Mouse (Mus musculus): ENCODE data around the gene Rab21. TPM values are rescaled to one million over a fixed set of nuclear protein-coding genes. Genes with fewer than 3 reads are reported as not detected.
A peak's percentile ranks its signal among the peaks of the same experiment; 100 is the strongest.

Gene Rab21
- 6.7 and 7.0 TPM in 2 replicates for polyA plus RNA-seq (2015; fragmentation: Nextera tagmentation; extraction: Ambion mirVana)

DNA sequence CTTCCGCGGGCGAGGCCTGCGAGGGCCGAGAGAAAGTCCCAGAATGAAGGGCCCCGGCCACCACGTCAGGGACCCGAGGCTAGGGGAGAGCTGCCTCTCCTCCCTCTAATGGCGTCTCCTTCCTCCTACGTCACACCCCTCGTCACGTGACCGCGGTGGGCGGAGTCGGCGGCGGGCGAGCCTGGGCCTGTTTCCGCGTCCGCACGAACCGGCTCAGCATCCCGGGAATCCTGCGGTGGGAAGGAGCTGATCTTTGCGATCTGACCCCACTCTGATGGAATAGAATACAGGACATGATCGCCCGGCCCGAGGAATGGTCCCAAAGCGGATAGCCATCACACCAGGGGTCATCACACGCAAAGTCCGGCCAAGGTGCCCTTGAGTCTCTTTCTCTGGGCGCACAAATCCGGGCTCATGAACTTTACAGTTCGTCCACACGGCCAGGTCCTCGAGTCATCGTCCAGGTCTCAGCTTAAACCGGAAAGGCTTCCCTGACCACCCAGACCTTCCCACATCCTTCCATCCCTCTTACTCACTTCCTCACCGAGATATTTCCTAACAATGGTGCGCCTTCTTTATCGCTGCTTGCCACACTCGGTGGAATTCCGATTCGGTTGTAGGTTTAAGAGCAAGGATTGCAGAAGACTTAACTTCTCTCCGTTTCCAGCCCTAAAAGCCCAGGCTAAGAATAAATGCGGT, at the start of gene Rab21:
Gene Rab21, minus strand, starts transcription at position 122 of the 699 bp plus-strand sequence.
- H3K9ac ChIP-seq (replicated peaks), result peak within 1 kb of the TSS; percentile 94
- H3K36me3 ChIP-seq, result no peaks in the 10 kb centered on the region
- H3K4me3 ChIP-seq (replicated peaks), result peak within 1 kb of the TSS; percentile 96
- peak within 1 kb of the TSS; percentile 82 for H3K4me2 ChIP-seq (replicated peaks)
- H3K9me3 ChIP-seq, result no peaks in the 10 kb centered on the region
- peak within 1 kb of the TSS; percentile 94 for H3K27ac ChIP-seq
- under 1% methylated on average over 48 of the region's 48 CpGs for WGBS
- peak; percentile 91 for ATAC-seq
- H3K27me3 ChIP-seq, result no peaks in the 10 kb centered on the region
- peaks cover 41% of the 10 kb centered on the region for H3K4me1 ChIP-seq (replicated peaks)

DNA sequence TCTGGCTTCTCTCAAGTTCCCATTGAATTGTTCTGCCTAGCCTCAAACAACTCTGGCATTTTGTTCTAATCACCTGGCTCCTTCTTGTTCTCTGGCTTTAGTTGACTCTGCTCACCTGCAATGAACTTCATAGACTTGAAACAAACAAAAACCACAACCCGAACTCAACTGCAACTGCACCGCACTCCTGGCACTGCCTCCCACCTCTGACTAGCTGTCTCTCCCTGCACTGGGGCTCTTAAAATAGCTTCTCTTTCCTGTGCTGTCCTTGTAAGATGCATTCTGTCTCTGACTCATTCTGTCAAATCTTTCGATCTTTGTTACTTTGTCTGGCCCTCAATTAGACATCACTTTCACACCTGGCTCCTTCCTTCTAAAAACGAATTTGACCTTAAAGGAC, 47.8 kb upstream of the Rab21 start:
- 92% methylated on average over 4 of the region's 4 CpGs for WGBS
- Histone ChIP-seq H3K27me3 (no peaks in the 10 kb centered on the region), H3K36me3 (0 out of 2 replicates have a peak, but pooled peaks cover 5% of the 10 kb centered on the region), H3K4me1 (replicated peaks) (peaks cover 26% of the 10 kb centered on the region), H3K9ac (replicated peaks) (peak overlapping the region; percentile 70; the same call in 1 of the 2 replicates), H3K27ac (no peak overlapping the region; the same call in 1 of the 2 replicates), H3K4me2 (replicated peaks) (peak overlapping the region; percentile 63), H3K4me3 (replicated peaks) (peak overlapping the region; percentile 65), H3K9me3 (no peaks in the 10 kb centered on the region)
- ATAC-seq, result no peak

DNA sequence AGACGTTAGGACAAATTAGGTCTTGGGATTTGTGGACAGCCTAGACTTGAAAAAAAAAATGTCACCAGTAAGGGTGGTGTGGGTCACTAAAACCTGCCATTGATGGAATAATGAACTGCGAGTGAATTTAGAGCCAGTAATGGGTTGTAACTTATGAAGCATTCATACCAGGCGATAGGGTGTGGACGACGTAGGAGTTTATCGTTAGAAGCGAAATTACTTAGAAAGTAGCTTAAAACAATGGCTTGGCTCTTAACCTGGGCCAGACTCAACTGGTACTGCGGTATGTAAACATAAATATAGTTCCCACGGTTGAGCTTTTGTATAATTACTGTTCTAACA, 47.2 kb upstream of the Rab21 start:
- peaks cover 26% of the 10 kb centered on the region for H3K4me1 ChIP-seq (replicated peaks)
- H3K27ac ChIP-seq, result peak overlapping the region; percentile 94
- peak overlapping the region; percentile 70 for H3K9ac ChIP-seq (replicated peaks)
- H3K27me3 ChIP-seq, result no peaks in the 10 kb centered on the region
- 9% methylated on average over 9 of the region's 9 CpGs for WGBS
- no peak; the same call in 1 of the 2 replicates for ATAC-seq
- 0 out of 2 replicates have a peak, but pooled peaks cover 10% of the 10 kb centered on the region for H3K36me3 ChIP-seq
- H3K4me3 ChIP-seq (replicated peaks), result peak overlapping the region; percentile 65
- H3K4me2 ChIP-seq (replicated peaks), result peak overlapping the region; percentile 63
- H3K9me3 ChIP-seq, result no peaks in the 10 kb centered on the region

DNA sequence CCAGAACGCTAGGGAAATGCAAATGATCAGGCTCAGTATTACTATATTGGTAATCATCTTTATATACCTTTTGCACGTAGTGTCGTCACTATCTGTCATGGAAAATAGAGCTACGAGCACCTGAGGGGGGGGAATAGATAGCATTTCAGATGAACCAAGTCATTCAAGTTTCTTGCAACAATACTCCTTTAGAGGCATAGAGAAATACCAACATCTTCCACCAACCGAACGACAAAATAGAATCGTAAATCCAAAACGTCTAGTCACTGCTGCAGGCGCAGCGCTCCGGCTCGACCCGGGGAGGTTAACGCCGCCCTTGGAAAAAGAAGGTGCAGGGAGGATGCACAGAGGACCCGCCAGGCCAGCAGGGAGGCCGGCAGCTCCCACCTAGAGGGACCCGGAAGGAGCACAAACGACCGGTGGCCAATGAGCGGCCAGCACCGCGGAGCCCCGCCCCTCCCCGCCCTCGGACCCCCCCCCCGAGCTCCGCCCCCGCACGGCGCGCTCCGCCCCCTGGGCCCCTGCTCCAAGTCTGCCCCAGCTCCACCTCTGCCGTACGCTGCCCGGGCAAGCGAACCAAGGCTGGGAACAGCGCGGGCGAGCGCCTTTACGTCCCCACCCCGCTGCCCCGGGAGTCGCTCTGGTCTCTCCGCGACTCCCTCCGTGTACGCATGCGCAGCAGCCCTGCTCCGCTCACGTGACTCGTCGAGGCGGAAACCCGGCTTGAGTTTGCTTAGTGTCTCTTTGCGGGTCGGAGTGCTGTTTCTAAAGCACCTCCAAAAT, 46.6 kb upstream of the Rab21 start, which contains the start of gene Tmem19:
Gene Tmem19, minus strand, starts transcription at position 662 of the 783 bp plus-strand sequence.
- under 1% methylated on average over 48 of the region's 58 CpGs for whole genome bisulfite sequencing
- no peaks in the 10 kb centered on the region for H3K27me3 ChIP-seq

DNA sequence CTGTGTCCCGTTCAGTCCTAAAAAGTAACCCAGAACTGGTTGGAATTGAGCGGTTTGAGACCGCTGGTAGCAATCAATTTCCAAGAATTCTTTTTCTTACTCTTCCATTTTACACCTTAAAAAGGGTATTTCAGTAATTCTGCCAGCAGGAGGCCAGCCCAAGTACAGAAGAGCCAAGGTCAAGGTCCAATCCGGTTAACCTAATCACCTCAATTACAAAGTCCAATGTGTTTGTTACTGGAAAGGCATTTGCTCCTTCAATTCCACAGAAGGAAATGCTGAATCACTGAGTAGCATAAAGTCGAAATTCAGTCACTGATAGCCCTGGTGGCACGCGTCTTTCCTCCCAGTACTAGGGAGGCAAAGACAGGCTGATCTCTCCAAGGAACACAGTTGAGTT, 43.7 kb upstream of the Rab21 start:
- H3K27me3 ChIP-seq, result no peaks in the 10 kb centered on the region
- WGBS, result 93% methylated on average over 7 of the region's 7 CpGs
- H3K4me2 ChIP-seq (replicated peaks), result no peak overlapping the region

More for the DNA sequence above, 46.6 kb upstream of the Rab21 start, which contains the start of gene Tmem19:
- Histone ChIP-seq H3K36me3 (peaks cover 15% of the 10 kb centered on the region), H3K27ac (peak within 1 kb of the TSS; percentile 94), H3K9ac (replicated peaks) (peak within 1 kb of the TSS; percentile 70), H3K4me1 (replicated peaks) (peaks cover 26% of the 10 kb centered on the region), H3K9me3 (no peaks in the 10 kb centered on the region), H3K4me3 (replicated peaks) (peak within 1 kb of the TSS; percentile 65), H3K4me2 (replicated peaks) (peak within 1 kb of the TSS; percentile 64)
- ATAC-seq, result peak; percentile 100

DNA sequence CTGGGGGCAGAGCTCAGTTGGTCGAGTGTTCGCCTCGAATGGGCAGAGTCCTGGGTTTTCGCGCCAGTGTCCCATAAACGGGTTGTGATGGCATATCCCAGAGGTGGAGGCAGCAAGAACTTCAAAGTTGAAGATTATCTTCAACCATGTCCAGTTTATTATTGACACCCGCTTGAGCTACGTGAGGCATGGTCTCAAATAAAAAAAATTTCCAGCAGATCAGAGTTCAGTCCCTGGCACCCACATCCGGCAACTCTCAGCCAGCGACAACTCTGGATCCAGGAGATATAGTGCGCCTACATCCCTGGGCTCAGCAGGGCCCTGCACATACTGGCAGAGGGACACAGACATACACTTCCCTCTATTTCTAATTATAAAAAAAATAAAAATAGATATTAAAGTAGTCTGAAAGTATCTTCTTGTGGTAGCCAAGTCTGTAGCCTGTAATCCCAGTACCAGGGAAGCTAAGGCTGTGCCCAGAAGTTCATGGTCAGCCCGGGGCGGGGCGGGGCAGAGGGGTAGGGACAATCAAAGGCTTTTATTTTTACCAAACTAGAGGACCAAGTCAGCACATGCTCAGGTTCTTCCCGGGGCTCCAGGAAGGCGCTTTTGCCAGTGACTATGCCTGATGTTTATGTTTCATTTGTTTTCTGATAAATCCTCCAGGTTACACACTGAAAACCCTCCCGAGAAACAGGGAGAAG, 43.0 kb upstream of the Rab21 start:
- Histone ChIP-seq H3K4me1 (replicated peaks) (peaks cover 28% of the 10 kb centered on the region), H3K9ac (replicated peaks) (no peak overlapping the region), H3K9me3 (no peaks in the 10 kb centered on the region), H3K27ac (no peak overlapping the region), H3K4me3 (replicated peaks) (no peak overlapping the region), H3K4me2 (replicated peaks) (no peak overlapping the region), H3K27me3 (no peaks in the 10 kb centered on the region), H3K36me3 (peaks cover 34% of the 10 kb centered on the region)
- 94% methylated on average over 17 of the region's 17 CpGs for WGBS
- ATAC-seq, result no peak

More for the DNA sequence above, 43.7 kb upstream of the Rab21 start:
- no peaks in the 10 kb centered on the region for H3K9me3 ChIP-seq
- no peak overlapping the region for H3K27ac ChIP-seq
- H3K36me3 ChIP-seq, result peaks cover 34% of the 10 kb centered on the region
- no peak overlapping the region for H3K4me3 ChIP-seq (replicated peaks)
- ATAC-seq, result no peak
- H3K9ac ChIP-seq (replicated peaks), result no peak overlapping the region
- H3K4me1 ChIP-seq (replicated peaks), result peaks cover 29% of the 10 kb centered on the region

DNA sequence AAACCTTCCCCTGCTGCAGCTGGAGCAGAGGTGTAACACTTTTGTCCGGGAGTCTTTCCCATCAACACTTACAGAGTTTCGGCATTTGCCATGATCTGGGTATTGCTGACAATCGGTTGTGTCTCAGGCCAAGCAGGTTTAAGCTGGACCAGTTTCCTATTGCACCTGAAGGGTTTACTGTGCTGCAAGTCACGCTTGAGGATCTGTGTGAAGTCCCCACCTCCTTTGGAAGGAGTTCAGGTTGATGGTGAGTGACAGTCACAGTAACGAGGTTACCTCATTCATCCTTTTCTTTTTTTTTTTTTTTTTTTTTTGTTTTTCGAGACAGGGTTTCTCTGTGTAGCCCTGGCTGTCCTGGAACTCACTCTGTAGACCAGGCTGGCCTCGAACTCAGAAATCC, 40.7 kb upstream of the Rab21 start:
- ATAC-seq, result no peak
- no peak overlapping the region for H3K4me3 ChIP-seq (replicated peaks)
- no peak overlapping the region for H3K27ac ChIP-seq
- H3K9me3 ChIP-seq, result no peaks in the 10 kb centered on the region
- H3K9ac ChIP-seq (replicated peaks), result no peak overlapping the region
- no peak overlapping the region for H3K4me2 ChIP-seq (replicated peaks)
- no peaks in the 10 kb centered on the region for H3K27me3 ChIP-seq
- H3K4me1 ChIP-seq (replicated peaks), result peaks cover 14% of the 10 kb centered on the region
- 92% methylated on average over 6 of the region's 7 CpGs for WGBS
- peaks cover 36% of the 10 kb centered on the region for H3K36me3 ChIP-seq

DNA sequence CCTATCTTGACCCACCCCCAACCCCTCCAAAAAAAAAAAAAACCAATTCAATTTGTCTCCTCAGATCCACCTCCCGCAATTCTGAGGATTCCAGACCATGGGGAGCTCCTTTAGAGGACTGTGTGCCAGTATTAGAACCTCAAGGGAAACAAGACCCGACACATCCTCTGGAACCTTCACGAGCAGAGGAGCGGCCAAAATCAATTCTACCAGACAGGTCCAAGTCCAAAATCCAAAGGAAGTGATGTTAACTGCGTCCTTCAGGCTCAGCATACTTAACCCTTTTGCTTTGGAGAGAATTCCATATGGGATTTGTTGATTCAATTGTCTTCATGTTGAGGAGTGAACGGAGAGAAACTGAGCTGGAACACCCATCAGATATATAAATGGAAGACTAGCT, 39.6 kb upstream of the Rab21 start:
- no peak for ATAC-seq
- 93% methylated on average over 6 of the region's 6 CpGs for WGBS

DNA sequence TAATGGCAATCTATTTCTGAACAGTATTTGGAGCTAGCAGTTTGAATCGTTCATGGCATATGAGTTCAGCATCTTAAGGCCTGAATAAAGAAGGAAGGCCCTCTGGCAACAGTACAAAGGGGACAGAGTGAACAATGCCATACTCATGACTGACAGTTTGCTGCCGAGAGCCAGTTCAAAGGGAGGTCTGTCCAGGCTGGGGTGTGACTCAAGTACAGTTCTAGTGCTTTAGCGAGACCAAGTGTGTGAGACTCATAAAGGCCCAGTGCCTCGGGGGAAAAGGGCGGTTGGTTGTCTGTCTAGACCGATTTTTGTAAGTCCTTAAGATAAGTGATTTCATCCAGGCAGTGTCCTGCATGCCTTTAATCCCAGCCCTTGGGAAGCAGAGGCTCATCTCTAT, 39.2 kb upstream of the Rab21 start:
- no peaks in the 10 kb centered on the region for H3K27me3 ChIP-seq
- H3K4me2 ChIP-seq (replicated peaks), result no peak overlapping the region
- no peak overlapping the region for H3K9ac ChIP-seq (replicated peaks)
- H3K36me3 ChIP-seq, result peaks cover 36% of the 10 kb centered on the region
- WGBS, result 59% methylated on average over 6 of the region's 6 CpGs
- H3K4me3 ChIP-seq (replicated peaks), result no peak overlapping the region
- H3K4me1 ChIP-seq (replicated peaks), result 0 out of 2 replicates have a peak, but pooled peaks cover 2% of the 10 kb centered on the region
- H3K9me3 ChIP-seq, result no peaks in the 10 kb centered on the region
- 0 out of 2 replicates have a peak, but pooled peaks have one; percentile 45 for ATAC-seq
- no peak overlapping the region for H3K27ac ChIP-seq

More for the DNA sequence above, 39.6 kb upstream of the Rab21 start:
- H3K4me2 ChIP-seq (replicated peaks), result no peak overlapping the region
- peaks cover 36% of the 10 kb centered on the region for H3K36me3 ChIP-seq
- no peaks in the 10 kb centered on the region for H3K9me3 ChIP-seq
- H3K9ac ChIP-seq (replicated peaks), result no peak overlapping the region
- H3K4me1 ChIP-seq (replicated peaks), result peaks cover 3% of the 10 kb centered on the region; the same call in 1 of the 2 replicates
- H3K27me3 ChIP-seq, result no peaks in the 10 kb centered on the region
- no peak overlapping the region for H3K27ac ChIP-seq
- no peak overlapping the region for H3K4me3 ChIP-seq (replicated peaks)

DNA sequence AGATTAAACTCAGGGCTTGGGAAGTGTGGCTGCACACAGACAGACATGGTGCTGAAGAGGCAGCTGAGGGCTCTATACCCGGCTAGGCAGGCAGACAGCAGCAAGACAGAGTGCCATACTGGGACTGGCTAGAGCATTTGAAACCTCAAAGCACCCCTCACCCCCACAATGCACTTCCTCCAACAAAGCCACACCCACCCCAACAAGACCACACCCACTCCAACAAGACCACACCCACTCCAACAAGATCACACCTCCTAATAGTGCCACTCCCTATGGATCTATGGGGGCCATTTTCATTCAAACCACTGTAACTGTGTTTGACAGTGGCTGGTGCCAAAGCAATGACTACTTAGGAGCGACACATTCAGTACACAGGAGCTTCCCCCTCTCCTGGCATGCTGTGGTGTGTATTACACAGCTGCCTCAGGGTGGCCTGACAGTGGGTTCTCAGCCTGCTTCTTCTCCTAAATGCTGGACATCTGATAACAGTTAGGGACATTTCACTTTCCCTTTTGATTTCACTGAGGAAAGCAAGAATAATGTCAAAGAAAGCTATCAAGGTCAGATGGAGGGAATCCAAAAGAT, 35.5 kb upstream of the Rab21 start:
- no peaks in the 10 kb centered on the region for H3K27me3 ChIP-seq
- peak; percentile 30; the same call in 1 of the 2 replicates for ATAC-seq
- no peaks in the 10 kb centered on the region for H3K9me3 ChIP-seq
- no peak overlapping the region for H3K4me3 ChIP-seq (replicated peaks)
- 0 out of 2 replicates have a peak, but pooled peaks cover 2% of the 10 kb centered on the region for H3K4me1 ChIP-seq (replicated peaks)
- no peak overlapping the region for H3K27ac ChIP-seq
- H3K4me2 ChIP-seq (replicated peaks), result no peak overlapping the region
- H3K36me3 ChIP-seq, result peaks cover 21% of the 10 kb centered on the region
- 79% methylated on average over 2 of the region's 2 CpGs for WGBS
- H3K9ac ChIP-seq (replicated peaks), result no peak overlapping the region

DNA sequence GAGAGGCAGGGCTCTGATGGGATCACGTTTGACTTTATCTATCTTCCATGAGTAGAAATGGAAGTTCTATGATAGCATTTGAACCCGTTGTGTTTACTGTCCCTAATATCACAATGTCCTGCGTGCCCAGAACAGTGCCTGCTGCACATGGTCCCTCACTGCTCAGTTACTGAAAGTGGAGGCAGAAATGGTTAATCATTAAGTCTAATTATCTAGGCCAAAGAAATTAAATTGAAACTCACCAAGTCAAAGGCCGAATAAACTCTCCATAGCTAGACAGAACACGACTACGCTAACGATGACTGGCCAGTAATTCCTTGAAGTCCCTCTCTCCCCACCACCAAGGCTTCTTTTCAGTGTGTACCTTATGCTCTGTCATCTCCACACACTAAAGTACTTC, 34.1 kb upstream of the Rab21 start:
- no peaks in the 10 kb centered on the region for H3K9me3 ChIP-seq
- 0 out of 2 replicates have a peak, but pooled peaks cover 1% of the 10 kb centered on the region for H3K4me1 ChIP-seq (replicated peaks)
- WGBS, result 92% methylated on average over 7 of the region's 7 CpGs
- H3K9ac ChIP-seq (replicated peaks), result no peak overlapping the region
- H3K27ac ChIP-seq, result no peak overlapping the region
- H3K4me2 ChIP-seq (replicated peaks), result no peak overlapping the region
- no peak overlapping the region for H3K4me3 ChIP-seq (replicated peaks)
- no peaks in the 10 kb centered on the region for H3K27me3 ChIP-seq
- ATAC-seq, result no peak
- H3K36me3 ChIP-seq, result peaks cover 22% of the 10 kb centered on the region
